Mouse (Mus musculus) large intestine, adult 2 months (tissue): ENCODE results near the gene Ccdc194. TPM values are rescaled to one million over a fixed set of nuclear protein-coding genes. Genes with fewer than 3 reads are reported as not detected.

Experiments used
- DNase-seq: peaks from one replicate; pipeline ENCODE4 v3.0.0-alpha.2; 2012; ENCODE audit warnings: low read depth, low spot score
- WGBS: fragments of 180-500 bp; shearing (Covaris S2); methylation state at CpG from one replicate; pipeline ENCODE4 v1.1.7; 2018; 5-methylcytosine and 5-hydroxymethylcytosine counted together
- polyA plus RNA-seq: library from polyadenylated mRNA; depleted of rRNA; stranded (reverse); fragments of >200 nt; gene quantifications from 2 replicates; pipeline ENCODE4 v1.2.3, GENCODE M21; 2012; rRNA removed

The Ccdc194 gene
- 0.05 TPM in 1 of 2 replicates, not detected in the other for polyA plus RNA-seq

GRCm38 (mm10) chr8:71525226-71526050, at the start of gene Ccdc194:
Gene Ccdc194 (minus strand): TSS chr8:71525711.
- WGBS, result 25% methylated on average over 46 of the region's 46 CpGs
- no peak for DNase-seq

GRCm38 (mm10) chr8:71575020-71575419, 49.5 kb upstream of the Ccdc194 start:
- no peak for DNase-seq
- WGBS, result 38% methylated on average over 1 of the region's 1 CpGs

- DNase-seq, result no peak
- 65% methylated on average over 7 of the region's 7 CpGs for WGBS
Measured at GRCm38 (mm10) chr8:71574426-71574825, 48.9 kb upstream of the Ccdc194 start.

- 46% methylated on average over 9 of the region's 9 CpGs for WGBS
- no peak for DNase-seq
Measured at GRCm38 (mm10) chr8:71572847-71573633, 47.5 kb upstream of the Ccdc194 start.

GRCm38 (mm10) chr8:71572077-71572476, 46.6 kb upstream of the Ccdc194 start:
- no peak for DNase-seq
- WGBS, result 64% methylated on average over 2 of the region's 2 CpGs

- DNase-seq, result peak; percentile 95
- under 1% methylated on average over 41 of the region's 41 CpGs for WGBS
Measured at GRCm38 (mm10) chr8:71570291-71570954, 44.9 kb upstream of the Ccdc194 start.

GRCm38 (mm10) chr8:71569366-71570290, 44.1 kb upstream of the Ccdc194 start:
- DNase-seq, result peak; percentile 96
- WGBS, result 2% methylated on average over 51 of the region's 51 CpGs

- DNase-seq, result no peak
- 30% methylated on average over 6 of the region's 6 CpGs for WGBS
Measured at GRCm38 (mm10) chr8:71568941-71569340, 43.4 kb upstream of the Ccdc194 start.

- DNase-seq, result no peak
- WGBS, result 16% methylated on average over 13 of the region's 13 CpGs
Measured at GRCm38 (mm10) chr8:71568387-71568937, 43.0 kb upstream of the Ccdc194 start, which contains the start of gene Slc27a1. Gene Slc27a1 (plus strand): TSS chr8:71568882.

- WGBS, result 72% methylated on average over 7 of the region's 7 CpGs
- no peak for DNase-seq
Measured at GRCm38 (mm10) chr8:71567587-71567986, 42.1 kb upstream of the Ccdc194 start.

- whole genome bisulfite sequencing, result 85% methylated on average over 3 of the region's 3 CpGs
- DNase-seq, result no peak
Measured at GRCm38 (mm10) chr8:71566501-71566900, 41.0 kb upstream of the Ccdc194 start, which contains the start of gene Nxnl1. Gene Nxnl1 (minus strand): TSS chr8:71566601.

- 89% methylated on average over 4 of the region's 4 CpGs for WGBS
- DNase-seq, result no peak
Measured at GRCm38 (mm10) chr8:71563992-71564391, 38.5 kb upstream of the Ccdc194 start.

GRCm38 (mm10) chr8:71562751-71563150, 37.2 kb upstream of the Ccdc194 start:
- DNase-seq, result no peak
- 1% methylated on average over 33 of the region's 33 CpGs for WGBS

- WGBS, result 5% methylated on average over 15 of the region's 15 CpGs
- no peak for DNase-seq
Measured at GRCm38 (mm10) chr8:71561401-71561800, 35.9 kb upstream of the Ccdc194 start.

GRCm38 (mm10) chr8:71560765-71561164, 35.3 kb upstream of the Ccdc194 start:
- no peak for DNase-seq
- WGBS, result 89% methylated on average over 5 of the region's 5 CpGs

GRCm38 (mm10) chr8:71560071-71560470, 34.6 kb upstream of the Ccdc194 start:
- WGBS, result 78% methylated on average over 3 of the region's 3 CpGs
- DNase-seq, result no peak

GRCm38 (mm10) chr8:71558958-71559690, 33.6 kb upstream of the Ccdc194 start:
- no peak for DNase-seq
- 5% methylated on average over 24 of the region's 24 CpGs for WGBS
